Mouse (Mus musculus): Measurements from ENCODE around the gene Hist1h1e. TPM values are rescaled to one million over a fixed set of nuclear protein-coding genes. Genes with fewer than 3 reads are reported as not detected.
A peak's percentile ranks its signal among the peaks of the same experiment; 100 is the strongest.
"Not testable (repeated sequence)": the region's sequence is repeated elsewhere in the genome, so short reads cannot be mapped to it uniquely, and the experiment has no call there.

Gene Hist1h1e
- polyA plus RNA-seq, 1 experiment = 2.9 TPM

DNA sequence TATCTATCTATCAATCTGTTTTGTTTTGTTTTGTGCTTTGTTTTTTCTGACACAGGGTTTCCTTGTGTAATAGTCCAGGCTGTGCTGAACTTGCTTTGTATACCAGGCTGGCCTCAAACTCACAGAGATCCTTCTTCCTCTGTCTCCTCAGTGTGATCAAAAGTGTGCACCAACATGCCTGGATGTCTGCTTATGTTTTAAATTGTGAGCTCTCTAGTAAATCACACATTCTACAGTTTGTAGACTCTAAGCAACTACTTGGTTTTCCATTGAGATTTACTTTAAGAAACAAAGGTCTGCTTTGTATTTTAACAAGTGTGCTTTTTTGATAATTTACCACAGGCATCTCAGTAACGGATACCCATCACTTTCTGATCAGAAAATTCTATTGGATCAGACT, 44.5 kb downstream of the Hist1h1e start:
- TF ChIP-seq POLR2A (IDR thresholded peaks at IDR 0.05; ENCODE audit: low read depth, low read length) (no peak), CTCF (IDR thresholded peaks at IDR 0.05; ENCODE audit: extremely low read depth, insufficient read depth, insufficient read length, insufficient replicate concordance) (no peak)
- Histone ChIP-seq H3K4me3 (ENCODE audit: extremely low read depth, insufficient read depth, insufficient read length) (no peak overlapping the region; the same call in 1 of the 2 replicates), H3K36me3 (ENCODE audit: control insufficient read depth, insufficient read depth, low read length) (no peaks in the 10 kb centered on the region), H3K27me3 (ENCODE audit: control insufficient read depth, insufficient read depth, low read length) (no peaks in the 10 kb centered on the region), H3K27ac (ENCODE audit: insufficient read depth, low read length) (no peak overlapping the region), H3K4me1 (ENCODE audit: control insufficient read depth, insufficient read depth, insufficient read length) (peaks cover 2% of the 10 kb centered on the region; the same call in 1 of the 2 replicates)
- no peak for DNase-seq (ENCODE audit: low read depth in 1 of 2, low spot score in 2 of 2)
- 100% methylated on average over 1 of the region's 1 CpGs for WGBS

DNA sequence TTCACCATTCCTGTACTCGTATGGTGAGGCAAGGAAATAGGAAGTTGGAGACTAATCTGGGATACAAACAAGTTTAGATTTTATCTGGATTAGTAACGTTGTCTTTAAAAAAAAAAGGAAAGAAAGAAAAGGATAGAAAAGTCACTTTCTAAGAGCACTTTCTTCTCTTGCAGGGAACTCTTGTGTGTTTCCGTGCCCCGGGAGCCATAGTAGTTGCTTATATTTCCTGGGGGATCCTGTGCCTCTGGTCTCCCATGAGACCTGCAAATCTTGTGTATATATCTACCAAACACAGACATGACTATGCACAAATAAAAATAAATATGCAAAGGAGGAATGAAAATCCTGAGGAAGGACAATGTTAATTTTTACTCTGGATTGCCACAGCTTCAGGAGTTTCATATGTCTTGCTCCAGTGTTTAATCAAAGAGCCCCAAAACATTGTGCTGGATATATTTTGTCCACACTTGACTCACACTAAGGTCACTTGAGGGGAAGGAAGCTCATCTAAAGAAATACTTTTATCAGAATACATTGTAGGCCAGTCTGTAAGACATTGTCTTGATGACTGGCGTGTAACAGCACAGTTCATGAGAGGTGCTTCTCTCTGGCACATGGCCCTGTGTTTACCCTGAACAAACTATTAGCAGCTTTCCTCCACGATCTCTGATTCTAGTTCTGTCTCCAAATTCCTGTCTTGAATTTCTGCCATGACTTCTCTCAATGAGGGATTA, 45.3 kb downstream of the Hist1h1e start:
- Histone ChIP-seq H3K27ac (ENCODE audit: insufficient read depth, low read length) (no peak overlapping the region), H3K36me3 (ENCODE audit: control insufficient read depth, insufficient read depth, low read length) (no peaks in the 10 kb centered on the region), H3K4me1 (ENCODE audit: control insufficient read depth, insufficient read depth, insufficient read length) (peaks cover 2% of the 10 kb centered on the region; the same call in 1 of the 2 replicates), H3K27me3 (ENCODE audit: control insufficient read depth, insufficient read depth, low read length) (no peaks in the 10 kb centered on the region), H3K4me3 (ENCODE audit: extremely low read depth, insufficient read depth, insufficient read length) (no peak overlapping the region; the same call in 1 of the 2 replicates)
- no peak for DNase-seq (ENCODE audit: low read depth in 1 of 2, low spot score in 2 of 2)
- TF ChIP-seq CTCF (IDR thresholded peaks at IDR 0.05; ENCODE audit: extremely low read depth, insufficient read depth, insufficient read length, insufficient replicate concordance) (no peak), POLR2A (IDR thresholded peaks at IDR 0.05; ENCODE audit: low read depth, low read length) (no peak)
- 59% methylated on average over 6 of the region's 6 CpGs for WGBS

DNA sequence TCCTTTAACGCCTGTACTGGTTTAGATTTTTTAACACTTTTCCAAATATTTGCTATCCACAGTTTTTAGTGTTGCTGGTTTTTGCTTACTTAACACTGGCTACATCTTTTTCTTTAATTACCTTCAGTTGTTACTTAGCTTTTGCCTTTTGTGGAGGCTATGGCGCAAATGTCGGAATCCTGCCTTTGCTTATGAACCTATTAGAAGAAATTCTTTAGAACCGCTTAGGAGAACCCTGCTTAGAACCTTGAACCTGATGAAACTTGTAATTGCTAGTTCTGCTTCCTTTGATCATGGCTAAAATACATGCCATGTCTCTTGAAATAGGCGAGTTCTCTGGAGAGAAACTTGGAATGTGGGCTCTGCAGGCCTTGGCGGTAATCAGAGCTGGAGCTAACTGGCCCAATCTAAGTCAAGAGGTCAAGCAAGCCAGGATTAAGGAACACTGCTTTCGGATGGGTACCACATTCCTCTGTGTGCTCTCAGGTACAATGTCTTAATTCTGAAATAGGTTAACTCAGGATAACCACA, 45.9 kb downstream of the Hist1h1e start:
- TF ChIP-seq CTCF (IDR thresholded peaks at IDR 0.05; ENCODE audit: extremely low read depth, insufficient read depth, insufficient read length, insufficient replicate concordance) (no peak), POLR2A (IDR thresholded peaks at IDR 0.05; ENCODE audit: low read depth, low read length) (no peak)
- Histone ChIP-seq H3K27ac (ENCODE audit: insufficient read depth, low read length) (peak overlapping the region; percentile 21; the same call in 1 of the 2 replicates), H3K4me3 (ENCODE audit: extremely low read depth, insufficient read depth, insufficient read length) (peak overlapping the region; percentile 28), H3K27me3 (ENCODE audit: control insufficient read depth, insufficient read depth, low read length) (no peaks in the 10 kb centered on the region), H3K4me1 (ENCODE audit: control insufficient read depth, insufficient read depth, insufficient read length) (peaks cover 2% of the 10 kb centered on the region; the same call in 1 of the 2 replicates), H3K36me3 (ENCODE audit: control insufficient read depth, insufficient read depth, low read length) (no peaks in the 10 kb centered on the region)
- DNase-seq (ENCODE audit: low read depth in 1 of 2, low spot score in 2 of 2) = no peak
- WGBS = 49% methylated on average over 7 of the region's 7 CpGs

DNA sequence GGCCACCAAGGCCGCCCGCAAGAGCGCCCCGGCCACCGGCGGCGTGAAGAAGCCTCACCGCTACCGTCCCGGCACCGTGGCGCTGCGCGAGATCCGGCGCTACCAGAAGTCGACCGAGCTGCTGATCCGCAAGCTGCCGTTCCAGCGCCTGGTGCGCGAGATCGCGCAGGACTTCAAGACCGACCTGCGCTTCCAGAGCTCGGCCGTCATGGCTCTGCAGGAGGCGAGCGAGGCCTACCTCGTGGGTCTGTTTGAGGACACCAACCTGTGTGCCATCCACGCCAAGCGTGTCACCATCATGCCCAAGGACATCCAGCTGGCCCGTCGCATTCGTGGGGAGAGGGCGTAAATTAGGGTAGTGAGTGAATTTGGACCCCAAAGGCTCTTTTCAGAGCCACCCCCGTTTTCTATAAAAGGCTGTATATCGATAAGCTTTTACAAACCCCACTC, 46.5 kb downstream of the Hist1h1e start:
- not testable (repeated sequence) for DNase-seq (ENCODE audit: low read depth in 1 of 2, low spot score in 2 of 2); H3K36me3 ChIP-seq (ENCODE audit: control insufficient read depth, insufficient read depth, low read length); H3K27me3 ChIP-seq (ENCODE audit: control insufficient read depth, insufficient read depth, low read length); H3K4me1 ChIP-seq (ENCODE audit: control insufficient read depth, insufficient read depth, insufficient read length)
- peak overlapping the region; percentile 55 for H3K4me3 ChIP-seq (ENCODE audit: extremely low read depth, insufficient read depth, insufficient read length)
- TF ChIP-seq POLR2A (IDR thresholded peaks at IDR 0.05; ENCODE audit: low read depth, low read length) = peak; percentile 10; the same call in 1 of the 2 replicates
- peak overlapping the region; percentile 83 for H3K27ac ChIP-seq (ENCODE audit: insufficient read depth, low read length)
- WGBS = under 1% methylated on average over 18 of the region's 40 CpGs

DNA sequence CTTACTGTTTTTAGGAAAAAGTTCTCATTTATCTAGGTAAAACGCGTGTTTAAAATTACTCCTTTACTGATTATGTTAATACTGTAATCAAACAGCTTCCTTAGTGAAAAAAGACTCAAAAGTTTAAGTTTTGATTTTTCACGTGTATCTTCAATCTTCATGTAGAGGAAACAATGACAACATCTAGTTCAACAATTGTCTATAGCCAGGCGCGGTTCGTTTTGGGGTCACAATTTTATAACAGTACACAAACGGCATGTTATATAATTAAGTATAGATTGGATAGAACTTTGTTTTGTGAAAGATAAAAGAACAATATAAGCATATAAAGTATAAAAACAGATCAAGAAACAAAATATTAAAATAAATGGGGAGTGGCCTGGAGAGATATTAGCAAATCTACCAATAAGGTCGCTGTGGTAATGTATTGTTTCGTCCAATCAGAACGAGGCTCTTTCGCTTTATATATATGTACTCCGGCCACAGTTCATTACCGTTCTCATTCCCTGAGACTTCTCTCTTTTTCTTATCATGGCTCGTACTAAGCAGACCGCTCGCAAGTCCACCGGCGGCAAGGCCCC, 47.0 kb downstream of the Hist1h1e start, which contains the start of gene Hist1h3d:
Hist1h3d (plus strand) TSS at position 493 of the 581 bp plus-strand sequence.
- WGBS = under 1% methylated on average over 18 of the region's 18 CpGs
- H3K27me3 ChIP-seq (ENCODE audit: control insufficient read depth, insufficient read depth, low read length) = no peaks in the 10 kb centered on the region

DNA sequence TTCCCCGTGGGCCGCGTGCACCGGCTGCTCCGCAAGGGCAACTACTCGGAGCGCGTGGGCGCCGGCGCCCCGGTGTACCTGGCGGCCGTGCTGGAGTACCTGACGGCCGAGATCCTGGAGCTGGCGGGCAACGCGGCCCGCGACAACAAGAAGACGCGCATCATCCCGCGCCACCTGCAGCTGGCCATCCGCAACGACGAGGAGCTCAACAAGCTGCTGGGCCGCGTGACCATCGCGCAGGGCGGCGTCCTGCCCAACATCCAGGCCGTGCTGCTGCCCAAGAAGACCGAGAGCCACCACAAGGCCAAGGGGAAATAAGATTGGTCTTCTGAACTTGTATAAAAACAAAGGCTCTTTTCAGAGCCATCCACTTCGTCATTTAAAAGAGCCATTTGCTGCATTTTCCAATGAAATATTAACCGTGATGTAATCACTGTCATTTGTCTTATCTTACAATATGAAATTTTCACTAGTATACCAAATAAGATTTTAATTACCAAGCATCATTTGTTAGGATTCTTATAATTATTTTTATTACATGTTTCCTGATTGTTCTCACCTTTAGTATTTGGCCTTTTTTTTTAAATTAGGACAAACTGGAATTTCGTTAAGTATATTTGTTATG, 47.7 kb downstream of the Hist1h1e start:
- DNase-seq (ENCODE audit: low read depth in 1 of 2, low spot score in 2 of 2); H3K27me3 ChIP-seq (ENCODE audit: control insufficient read depth, insufficient read depth, low read length); H3K4me3 ChIP-seq (ENCODE audit: extremely low read depth, insufficient read depth, insufficient read length); H3K36me3 ChIP-seq (ENCODE audit: control insufficient read depth, insufficient read depth, low read length); H3K4me1 ChIP-seq (ENCODE audit: control insufficient read depth, insufficient read depth, insufficient read length): not testable (repeated sequence)
- WGBS = under 1% methylated on average over 12 of the region's 39 CpGs
- peak overlapping the region; percentile 80 for H3K27ac ChIP-seq (ENCODE audit: insufficient read depth, low read length)

More for the DNA sequence above, 47.0 kb downstream of the Hist1h1e start, which contains the start of gene Hist1h3d:
- peak within 1 kb of the TSS; percentile 55 for H3K4me3 ChIP-seq (ENCODE audit: extremely low read depth, insufficient read depth, insufficient read length)
- no peaks in the 10 kb centered on the region for H3K36me3 ChIP-seq (ENCODE audit: control insufficient read depth, insufficient read depth, low read length)
- H3K4me1 ChIP-seq (ENCODE audit: control insufficient read depth, insufficient read depth, insufficient read length) = peaks cover 2% of the 10 kb centered on the region; the same call in 1 of the 2 replicates
- DNase-seq (ENCODE audit: low read depth in 1 of 2, low spot score in 2 of 2) = peak; percentile 41 to 79
- peak within 1 kb of the TSS; percentile 83 for H3K27ac ChIP-seq (ENCODE audit: insufficient read depth, low read length)
- TF ChIP-seq CTCF (IDR thresholded peaks at IDR 0.05; ENCODE audit: extremely low read depth, insufficient read depth, insufficient read length, insufficient replicate concordance) (no peak), POLR2A (IDR thresholded peaks at IDR 0.05; ENCODE audit: low read depth, low read length) (peak; percentile 27; the same call in 1 of the 2 replicates)

DNA sequence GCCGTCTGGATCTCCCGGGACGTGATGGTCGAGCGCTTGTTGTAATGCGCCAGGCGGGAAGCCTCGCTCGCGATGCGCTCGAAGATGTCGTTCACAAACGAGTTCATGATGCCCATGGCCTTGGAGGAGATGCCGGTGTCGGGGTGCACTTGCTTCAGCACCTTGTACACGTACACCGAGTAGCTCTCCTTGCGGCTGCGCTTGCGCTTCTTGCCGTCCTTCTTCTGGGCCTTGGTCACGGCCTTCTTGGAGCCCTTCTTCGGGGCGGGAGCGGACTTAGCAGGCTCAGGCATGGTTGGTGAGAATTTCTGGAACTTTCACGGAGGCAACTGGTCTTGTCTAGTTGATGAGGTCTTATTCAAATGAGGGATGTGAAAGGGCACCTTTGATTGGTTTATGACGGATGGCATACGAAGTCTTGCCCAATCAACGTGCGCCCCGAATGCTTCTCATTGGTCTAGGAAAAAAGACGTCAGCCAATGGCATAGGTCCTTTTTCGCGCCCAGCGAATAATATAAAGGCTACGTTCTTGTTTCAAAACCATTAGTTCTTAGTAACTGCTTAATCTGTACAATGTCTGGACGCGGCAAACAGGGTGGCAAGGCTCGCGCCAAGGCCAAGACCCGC, 48.3 kb downstream of the Hist1h1e start, which contains the start of the genes Hist1h2bf and Hist1h2ad:
Hist1h2bf (minus strand) TSS at position 299 of the 627 bp plus-strand sequence.
Hist1h2ad (plus strand) TSS at position 484 of the 627 bp plus-strand sequence.
- peak within 1 kb of the TSS; percentile 95 for H3K27ac ChIP-seq (ENCODE audit: insufficient read depth, low read length)
- not testable (repeated sequence) for H3K36me3 ChIP-seq (ENCODE audit: control insufficient read depth, insufficient read depth, low read length); H3K27me3 ChIP-seq (ENCODE audit: control insufficient read depth, insufficient read depth, low read length); H3K4me1 ChIP-seq (ENCODE audit: control insufficient read depth, insufficient read depth, insufficient read length)
- under 1% methylated on average over 42 of the region's 42 CpGs for WGBS
- H3K4me3 ChIP-seq (ENCODE audit: extremely low read depth, insufficient read depth, insufficient read length) = peak within 1 kb of the TSS; percentile 56
- peak; percentile 86 to 97 for DNase-seq (ENCODE audit: low read depth in 1 of 2, low spot score in 2 of 2)

DNA sequence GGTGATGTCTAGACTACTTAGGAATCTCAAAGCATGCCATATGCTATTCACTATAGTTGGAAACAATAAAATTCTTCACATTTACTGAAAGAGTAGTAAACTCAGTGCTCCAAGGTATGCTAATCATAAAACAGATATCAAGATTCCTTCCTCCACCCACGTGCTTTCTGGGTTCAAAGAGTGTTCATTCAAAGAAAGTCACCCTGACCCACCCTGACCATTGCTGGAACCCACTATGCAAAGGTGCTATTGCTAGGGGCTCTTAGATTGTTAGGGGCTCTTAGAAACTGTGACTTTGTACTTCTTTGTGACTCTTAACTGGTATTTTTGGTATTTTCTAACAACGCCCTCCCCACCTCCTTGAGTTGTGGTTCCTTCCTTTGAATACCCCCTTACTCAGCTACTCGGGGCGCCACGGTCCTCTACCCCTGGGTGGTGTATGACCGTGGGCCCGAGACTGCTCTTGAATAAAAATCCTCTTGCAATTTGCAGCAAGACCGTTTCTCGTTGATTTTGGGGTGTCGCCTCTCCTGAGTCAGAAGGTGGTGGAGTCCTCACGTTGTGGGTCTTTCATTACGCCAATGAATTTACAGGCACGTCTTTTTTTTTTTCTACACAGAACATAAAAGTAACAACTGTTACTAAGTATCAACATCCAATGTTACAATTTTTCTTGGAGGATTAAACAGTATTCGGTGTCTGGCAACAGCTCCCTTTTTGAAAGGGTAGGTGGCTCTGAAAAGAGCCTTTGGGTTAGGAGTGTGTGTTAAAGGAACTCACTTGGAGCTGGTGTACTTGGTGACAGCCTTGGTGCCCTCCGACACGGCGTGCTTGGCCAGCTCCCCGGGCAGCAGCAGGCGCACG, 49.1 kb downstream of the Hist1h1e start:
- not testable (repeated sequence) for H3K4me1 ChIP-seq (ENCODE audit: control insufficient read depth, insufficient read depth, insufficient read length); H3K27me3 ChIP-seq (ENCODE audit: control insufficient read depth, insufficient read depth, low read length); DNase-seq (ENCODE audit: low read depth in 1 of 2, low spot score in 2 of 2); H3K36me3 ChIP-seq (ENCODE audit: control insufficient read depth, insufficient read depth, low read length)
- Histone ChIP-seq H3K4me3 (ENCODE audit: extremely low read depth, insufficient read depth, insufficient read length) (peak overlapping the region; percentile 33; the same call in 1 of the 2 replicates), H3K27ac (ENCODE audit: insufficient read depth, low read length) (peak overlapping the region; percentile 95)
- 6% methylated on average over 20 of the region's 20 CpGs for WGBS
